Mouse (Mus musculus) hindbrain, embryonic 16.5 days (tissue): ENCODE data around the gene Tulp2. TPM values are rescaled to one million over a fixed set of nuclear protein-coding genes. Genes with fewer than 3 reads are reported as not detected.
A peak's percentile ranks its signal among the peaks of the same experiment; 100 is the strongest.

ENCODE experiments used
- ATAC-seq: fragments of 200-750 bp; cut with Nextera tagmentation; 2 replicates; pipeline ENCODE4 v1.8.0; 2017; ENCODE audit warnings: moderate TSS enrichment, moderate library complexity
- H3K27ac ChIP-seq: fragments of 300-500 bp; sonication (generic); 2 replicates; pipeline ENCODE4 v1.5.1; 2014; ENCODE audit warnings: low read depth, mild to moderate bottlenecking, control low read depth, low read length, moderate library complexity
- H3K27me3 ChIP-seq: fragments of 300-500 bp; sonication (generic); replicated peaks from 2 replicates; pipeline ENCODE4 v1.6.1; 2014; ENCODE audit warnings: low read length; ENCODE audit not compliant: control insufficient read depth, insufficient read depth
- H3K36me3 ChIP-seq: fragments of 300-500 bp; sonication (generic); 2 replicates; pipeline ENCODE4 v1.6.1; 2014; ENCODE audit warnings: mild to moderate bottlenecking, low read length, moderate library complexity, mixed read lengths; ENCODE audit not compliant: control insufficient read depth, insufficient read depth
- H3K4me1 ChIP-seq: fragments of 300-500 bp; sonication (generic); 2 replicates; pipeline ENCODE4 v1.6.1; 2014; ENCODE audit warnings: low read depth, low read length; ENCODE audit not compliant: control insufficient read depth, insufficient read depth
- H3K4me2 ChIP-seq: fragments of 300-500 bp; sonication (generic); 2 replicates; pipeline ENCODE4 v1.6.1; 2014; ENCODE audit warnings: mild to moderate bottlenecking, low read length, control low read depth, moderate library complexity
- H3K4me3 ChIP-seq: fragments of 300-500 bp; sonication (generic); 2 replicates; pipeline ENCODE4 v1.5.1; 2014; ENCODE audit warnings: mild to moderate bottlenecking, low read length, control low read depth, moderate library complexity
- H3K9ac ChIP-seq: fragments of 300-500 bp; sonication (generic); 2 replicates; pipeline ENCODE4 v1.6.1; 2014; ENCODE audit warnings: low read depth, mild to moderate bottlenecking, control low read depth, low read length, moderate library complexity
- H3K9me3 ChIP-seq: fragments of 300-500 bp; sonication (generic); 2 replicates; pipeline ENCODE4 v1.6.1; 2014; ENCODE audit warnings: mild to moderate bottlenecking, low read length, moderate library complexity; ENCODE audit not compliant: control insufficient read depth
- WGBS: fragments of 180-500 bp; shearing (Covaris S2); extraction: QIAGEN DNeasy Blood & Tissue Kit; methylation state at CpG from one replicate; pipeline ENCODE4 v1.1.7; 2014; 5-methylcytosine and 5-hydroxymethylcytosine counted together
- polyA plus RNA-seq: library from polyadenylated mRNA; unstranded; fragments of >200 nt; fragmentation: Nextera tagmentation; extraction: Ambion mirVana; gene quantifications from 2 replicates; pipeline ENCODE4 v1.2.1, GENCODE M21; 2015

Gene Tulp2
- polyA plus RNA-seq, 1 experiment from 2014 or later = 0.20 TPM

DNA sequence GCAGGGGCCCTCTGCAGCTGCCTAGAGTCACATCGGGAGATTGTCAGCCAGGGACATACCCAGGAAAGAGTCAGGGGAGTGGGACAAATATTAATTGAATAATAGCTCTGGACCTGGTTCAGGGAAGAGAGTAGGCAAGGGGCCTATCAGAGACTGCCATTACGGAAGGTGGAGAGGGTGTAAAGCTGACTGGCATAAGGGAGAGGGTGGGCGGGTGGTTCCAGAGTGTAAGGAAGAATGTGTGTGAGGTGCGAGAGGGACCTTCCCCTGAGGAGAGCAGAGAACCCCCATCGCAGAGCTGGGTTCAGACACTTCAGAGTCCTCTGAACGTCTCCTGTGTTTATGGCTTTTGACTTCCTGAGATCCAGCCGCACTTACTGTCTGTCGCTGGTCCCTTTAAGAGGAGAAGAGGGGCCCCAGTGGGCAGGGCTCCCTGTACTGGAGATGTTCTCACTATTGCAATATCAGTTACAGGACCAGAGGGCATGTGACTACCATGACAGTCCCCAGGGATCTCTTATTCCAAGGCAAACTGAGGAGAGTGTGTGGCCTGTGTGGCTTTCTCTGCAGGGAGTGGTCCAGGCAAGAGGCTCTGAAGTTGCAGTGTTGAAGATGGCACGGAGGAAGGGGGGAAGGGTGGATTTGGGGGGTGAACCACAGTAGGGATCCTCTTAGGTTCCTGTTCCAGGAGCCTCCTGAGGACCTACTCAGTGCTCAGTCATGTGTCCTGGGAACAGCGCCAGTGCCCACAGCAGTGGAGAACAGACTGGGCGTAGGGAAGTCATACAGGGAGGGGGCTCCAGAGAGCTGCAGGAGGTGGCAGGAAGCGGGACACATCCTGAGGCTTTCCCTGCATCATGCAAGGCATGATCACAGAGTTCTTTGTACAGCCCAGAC lies 80.2 kb downstream of the Tulp2 start:
- no peak overlapping the region; the same call in 1 of the 2 replicates for H3K9ac ChIP-seq

DNA sequence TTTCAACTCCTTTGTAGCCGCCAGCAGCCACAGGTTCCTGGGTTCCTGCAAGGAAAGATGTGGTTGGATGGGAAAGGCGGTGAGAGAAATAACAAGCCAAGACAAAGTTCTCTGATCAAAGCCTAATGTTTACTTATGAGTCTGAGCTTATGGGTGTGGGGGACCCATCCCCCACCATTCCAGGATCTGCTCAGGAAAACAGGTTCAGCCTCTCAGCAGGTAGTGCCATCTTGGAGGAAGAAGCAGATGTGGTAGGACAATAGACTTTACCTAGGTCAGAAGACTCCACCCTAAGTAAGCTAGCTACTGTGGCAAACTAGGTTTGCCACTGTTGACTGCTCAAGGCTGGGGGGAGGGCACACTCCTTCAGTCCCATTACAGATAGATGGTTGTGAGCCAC lies 83.1 kb downstream of the Tulp2 start:
- Histone ChIP-seq H3K4me1 (peaks cover 12% of the 10 kb centered on the region), H3K9me3 (no peaks in the 10 kb centered on the region), H3K36me3 (no peaks in the 10 kb centered on the region), H3K27ac (no peak overlapping the region), H3K9ac (no peak overlapping the region), H3K27me3 (no peaks in the 10 kb centered on the region), H3K4me3 (no peak overlapping the region), H3K4me2 (no peak overlapping the region)
- no peak for ATAC-seq
- 83% methylated on average over 2 of the region's 2 CpGs for WGBS

More for the DNA sequence above, 80.2 kb downstream of the Tulp2 start:
- Histone ChIP-seq H3K4me1 (no peaks in the 10 kb centered on the region), H3K27ac (no peak overlapping the region), H3K36me3 (no peaks in the 10 kb centered on the region), H3K4me3 (no peak overlapping the region), H3K9me3 (no peaks in the 10 kb centered on the region), H3K27me3 (no peaks in the 10 kb centered on the region), H3K4me2 (no peak overlapping the region)
- 61% methylated on average over 12 of the region's 12 CpGs for WGBS
- ATAC-seq = peak; percentile 15; the same call in 1 of the 2 replicates

DNA sequence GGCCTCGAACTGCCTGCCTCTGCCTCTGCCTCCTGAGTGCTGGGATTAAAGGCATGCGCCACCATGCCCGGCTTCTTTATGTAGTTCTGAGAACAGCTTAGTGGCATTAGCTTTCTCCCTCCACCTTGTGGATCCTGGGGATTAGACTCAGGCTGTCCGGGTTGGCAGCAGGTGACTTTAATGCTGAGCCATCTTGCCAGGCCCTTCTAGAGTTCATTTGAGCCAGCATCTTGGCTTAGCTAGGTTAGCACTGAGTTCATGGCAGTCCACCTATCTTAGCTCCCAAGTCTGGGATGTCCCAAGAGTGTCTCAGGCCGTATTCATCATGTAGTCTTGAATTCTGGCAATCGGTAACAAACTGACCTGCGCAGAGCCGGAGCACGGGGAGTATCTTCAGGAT lies 83.8 kb downstream of the Tulp2 start:
- 93% methylated on average over 9 of the region's 9 CpGs for WGBS
- no peak overlapping the region for H3K4me2 ChIP-seq
- H3K9me3 ChIP-seq = no peaks in the 10 kb centered on the region
- no peaks in the 10 kb centered on the region for H3K36me3 ChIP-seq
- H3K4me1 ChIP-seq = peaks cover 12% of the 10 kb centered on the region
- H3K4me3 ChIP-seq = no peak overlapping the region
- no peak overlapping the region for H3K27ac ChIP-seq
- no peak for ATAC-seq
- H3K27me3 ChIP-seq = no peaks in the 10 kb centered on the region
- H3K9ac ChIP-seq = no peak overlapping the region

DNA sequence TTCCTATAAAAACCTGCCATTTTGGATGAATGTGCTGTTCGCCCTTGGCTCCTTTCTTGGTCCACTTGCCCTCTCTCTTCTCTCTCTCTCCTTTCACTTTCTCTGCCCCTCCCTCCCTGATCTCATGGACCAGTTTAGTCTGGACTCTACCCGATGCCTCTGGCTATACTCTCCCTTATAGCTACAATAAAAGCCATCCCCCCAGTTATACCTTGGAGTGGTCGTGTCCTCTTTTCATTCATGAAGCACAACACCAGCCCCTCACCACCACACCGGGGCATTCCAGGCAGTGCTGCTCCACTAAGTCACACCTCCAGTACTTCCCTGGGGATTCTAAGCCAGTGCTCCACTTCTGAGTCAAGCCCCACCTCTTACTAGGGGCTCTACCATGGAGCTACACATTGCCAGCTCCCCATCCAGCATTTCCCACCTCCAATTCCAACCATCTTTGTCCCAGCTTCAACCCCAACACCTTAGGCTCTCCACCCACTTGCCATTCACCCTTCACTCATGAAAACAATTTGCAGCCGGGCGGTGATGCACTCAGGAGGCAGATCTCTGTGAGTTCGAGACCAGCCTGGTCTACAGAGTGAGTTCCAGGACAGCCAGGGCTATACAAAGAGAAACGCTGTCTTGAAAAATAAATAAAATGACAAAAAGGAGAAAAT lies 85.6 kb downstream of the Tulp2 start:
- Histone ChIP-seq H3K9me3 (no peaks in the 10 kb centered on the region), H3K27me3 (no peaks in the 10 kb centered on the region), H3K4me3 (no peak overlapping the region; the same call in 1 of the 2 replicates), H3K27ac (peak overlapping the region; percentile 78; the same call in 1 of the 2 replicates), H3K9ac (no peak overlapping the region), H3K36me3 (no peaks in the 10 kb centered on the region), H3K4me1 (peaks cover 21% of the 10 kb centered on the region), H3K4me2 (peak overlapping the region; percentile 90)
- ATAC-seq = no peak
- WGBS = 76% methylated on average over 8 of the region's 8 CpGs

DNA sequence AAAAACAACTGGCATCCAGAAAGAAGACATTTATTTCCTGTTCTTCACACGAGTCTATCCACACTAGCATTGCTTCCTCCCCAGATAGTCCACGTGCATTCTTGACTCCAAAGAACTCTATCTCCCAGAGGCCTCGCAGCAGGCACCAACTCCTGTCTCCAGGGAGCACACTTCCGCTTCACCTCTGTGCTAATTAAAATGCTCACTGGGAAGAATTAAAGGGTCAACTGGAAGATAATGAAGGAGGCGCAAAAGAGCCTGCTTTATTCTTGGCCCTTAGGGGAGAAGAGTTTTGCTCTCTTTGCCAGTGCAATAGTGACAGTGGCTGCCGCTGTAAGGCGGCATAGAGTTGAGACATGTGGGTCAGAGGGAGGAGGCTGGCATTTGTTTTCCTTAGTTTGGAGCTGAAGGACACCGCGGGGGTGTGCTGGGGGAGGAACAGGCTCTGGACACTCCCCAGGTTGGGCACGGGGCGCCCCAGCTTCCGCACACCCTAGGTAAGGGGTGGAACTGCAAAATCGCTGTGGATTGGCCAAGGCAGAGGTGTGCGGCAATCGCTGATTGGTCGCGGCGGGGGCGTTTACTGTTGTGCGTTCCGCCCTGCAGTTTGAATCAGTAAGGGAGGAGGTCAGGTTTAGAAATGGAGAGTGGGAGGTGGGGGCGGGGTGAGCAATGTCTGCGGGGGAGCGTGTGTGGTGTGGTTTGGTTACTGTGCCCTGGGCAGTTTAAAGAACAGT lies 86.3 kb downstream of the Tulp2 start:
- ATAC-seq = peak; percentile 94
- Histone ChIP-seq H3K4me2 (peak overlapping the region; percentile 90), H3K27me3 (no peaks in the 10 kb centered on the region), H3K9me3 (no peaks in the 10 kb centered on the region), H3K4me3 (peak overlapping the region; percentile 51), H3K27ac (peak overlapping the region; percentile 79), H3K4me1 (peaks cover 21% of the 10 kb centered on the region), H3K36me3 (no peaks in the 10 kb centered on the region), H3K9ac (peak overlapping the region; percentile 60)
- under 1% methylated on average over 24 of the region's 24 CpGs for WGBS

DNA sequence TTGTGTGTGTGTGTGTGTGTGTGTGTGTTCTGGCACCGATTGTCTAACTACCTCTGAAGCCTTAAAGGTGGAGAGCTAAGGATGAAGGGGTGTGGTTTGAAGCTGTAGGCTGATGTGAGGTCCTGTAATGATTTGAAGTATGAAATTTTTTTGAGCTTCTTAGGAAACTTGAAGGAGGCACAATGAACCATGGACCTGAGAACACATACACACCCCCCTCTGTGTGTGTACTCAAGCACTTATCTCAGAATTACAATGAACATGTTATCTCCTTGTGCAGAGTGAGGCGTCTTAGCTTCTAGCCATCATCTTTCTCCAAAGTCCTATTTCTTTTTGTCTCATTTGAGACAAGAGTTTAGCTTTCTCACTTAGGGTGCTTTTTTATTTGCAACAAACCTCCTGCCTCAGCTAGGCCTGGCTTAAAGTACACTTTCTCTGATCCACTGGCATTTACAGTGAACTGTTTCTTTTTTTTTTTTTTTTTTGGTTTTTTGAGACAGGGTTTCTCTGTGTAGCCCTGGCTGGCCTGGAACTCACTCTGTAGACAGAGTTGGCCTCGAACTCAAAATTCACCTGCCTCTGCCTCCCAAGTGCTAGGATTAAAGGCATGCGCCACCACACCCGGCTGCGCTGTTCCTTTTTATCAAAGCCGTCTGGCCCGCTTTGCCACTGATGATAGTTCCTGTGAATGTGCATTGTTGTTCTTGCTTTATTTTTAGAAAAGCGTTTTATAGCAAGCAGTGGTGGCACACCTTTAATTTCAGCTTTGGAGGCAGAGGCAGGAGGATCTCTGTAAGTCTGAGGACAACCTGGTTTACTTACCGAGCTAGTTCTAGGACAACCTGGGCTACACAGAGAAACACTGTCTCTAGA lies 87.2 kb downstream of the Tulp2 start:
- H3K27ac ChIP-seq = peak overlapping the region; percentile 79
- H3K4me2 ChIP-seq = peak overlapping the region; percentile 90
- peaks cover 21% of the 10 kb centered on the region for H3K4me1 ChIP-seq
- H3K9me3 ChIP-seq = no peaks in the 10 kb centered on the region
- peak overlapping the region; percentile 60; the same call in 1 of the 2 replicates for H3K9ac ChIP-seq
- H3K27me3 ChIP-seq = no peaks in the 10 kb centered on the region
- H3K36me3 ChIP-seq = no peaks in the 10 kb centered on the region
- ATAC-seq = no peak
- H3K4me3 ChIP-seq = peak overlapping the region; percentile 51
- whole genome bisulfite sequencing = 81% methylated on average over 10 of the region's 10 CpGs

DNA sequence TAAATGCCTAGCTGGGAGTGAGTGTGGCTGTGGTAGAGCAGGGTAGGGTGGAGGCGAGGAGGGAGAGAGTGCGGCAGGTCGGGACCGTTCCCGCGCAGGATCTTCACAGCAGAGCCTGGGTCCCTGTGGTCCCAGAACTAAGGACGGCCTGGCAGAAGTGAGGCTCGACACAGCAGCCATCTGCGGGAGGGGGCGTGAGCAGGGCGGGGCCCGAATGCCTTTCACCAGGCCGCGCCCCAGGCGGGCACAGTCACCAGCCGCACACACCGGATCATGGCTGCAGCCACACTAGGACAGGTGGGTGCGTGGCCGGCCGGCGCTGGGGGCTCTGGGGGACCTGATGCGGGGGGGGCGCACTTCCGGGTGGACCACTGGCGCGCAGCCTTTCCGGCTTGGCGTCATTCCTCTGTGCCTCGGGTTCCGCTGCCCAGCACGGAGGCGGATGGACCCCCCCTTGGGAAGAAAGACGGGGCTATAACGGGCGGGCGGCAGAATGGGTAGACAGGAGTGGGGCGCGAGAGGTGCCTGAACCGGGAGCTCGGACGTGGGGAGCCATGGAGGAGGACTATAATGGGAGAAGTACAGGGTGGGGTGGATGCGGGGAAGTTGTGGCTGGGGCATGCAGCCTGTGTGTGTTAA lies 88.5 kb downstream of the Tulp2 start, which contains the start of gene Bcat2:
Gene Bcat2, plus strand, starts transcription at position 51 of the 639 bp plus-strand sequence.
- H3K4me3 ChIP-seq = peak within 1 kb of the TSS; percentile 76
- H3K9ac ChIP-seq = peak within 1 kb of the TSS; percentile 94
- peak within 1 kb of the TSS; percentile 84 for H3K4me2 ChIP-seq
- peak; percentile 72 for ATAC-seq
- no peaks in the 10 kb centered on the region for H3K27me3 ChIP-seq
- no peaks in the 10 kb centered on the region for H3K9me3 ChIP-seq
- 2% methylated on average over 36 of the region's 42 CpGs for WGBS
- no peaks in the 10 kb centered on the region for H3K36me3 ChIP-seq
- peak within 1 kb of the TSS; percentile 91 for H3K27ac ChIP-seq
- peaks cover 21% of the 10 kb centered on the region for H3K4me1 ChIP-seq

DNA sequence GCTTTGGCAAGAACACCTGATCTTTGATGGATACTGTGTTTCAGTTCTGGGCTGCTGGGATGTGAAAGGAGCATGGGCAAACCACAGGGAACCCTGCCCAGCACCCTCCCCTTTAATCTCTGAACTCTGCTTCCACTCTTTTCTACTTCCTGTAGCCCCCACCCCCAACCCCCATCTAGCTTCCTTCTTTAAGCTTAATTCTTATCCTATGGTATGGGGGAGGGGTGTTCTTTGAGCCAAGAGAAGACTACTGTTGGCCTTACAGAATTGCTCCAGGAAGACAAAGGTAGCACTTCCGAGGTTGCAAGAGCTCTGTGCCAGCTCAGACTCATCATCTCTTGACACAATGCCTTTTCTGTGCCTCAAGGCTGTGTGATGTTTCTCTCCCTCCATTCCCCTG lies 90.3 kb downstream of the Tulp2 start:
- H3K9ac ChIP-seq = no peak overlapping the region
- no peak overlapping the region for H3K27ac ChIP-seq
- H3K4me2 ChIP-seq = no peak overlapping the region
- H3K27me3 ChIP-seq = no peaks in the 10 kb centered on the region
- H3K4me1 ChIP-seq = peaks cover 21% of the 10 kb centered on the region
- no peak overlapping the region for H3K4me3 ChIP-seq
- peaks cover 4% of the 10 kb centered on the region; the same call in 1 of the 2 replicates for H3K36me3 ChIP-seq
- ATAC-seq = no peak
- 58% methylated on average over 1 of the region's 1 CpGs for WGBS
- no peaks in the 10 kb centered on the region for H3K9me3 ChIP-seq
